ENCODE assay signal across 31 mouse cellular contexts in genomic region chr10:78063122-78063521, GRCm38 (mm10). TPM values are rescaled to one million over a fixed set of nuclear protein-coding genes. Genes with fewer than 3 reads are reported as not detected.
A peak's percentile ranks its signal among the peaks of the same experiment; 100 is the strongest.
DNase-seq lines count a peak whose midpoint lies in the region; ATAC-seq and TF ChIP-seq lines count a peak whose summit lies in the region.
"Had no signal": no experiment of that assay in that cellular context is flagged by ENCODE, and none has a peak within 500 bp of the region (broad histone marks: within the 10 kb centered on the region; RNA-seq: fewer than 3 reads in every experiment).

No protein-coding gene starts in this region.

- H3K36me3 ChIP-seq in CH12.LX (replicated peaks in 1 of 2; ENCODE audit: control insufficient read depth in 1 of 2, insufficient read depth in 1 of 2, low read length in 1 of 2) = no peaks in the 10 kb centered on the region
- H3K36me3 ChIP-seq in kidney, embryonic 16.5 days (ENCODE audit: insufficient read depth, low read length) = no peaks in the 10 kb centered on the region
- H3K36me3 ChIP-seq: embryonic facial prominence, embryonic 10.5 days; embryonic facial prominence, embryonic 13.5 days; forebrain, embryonic 12.5 days; forebrain, embryonic 15.5 days; heart, embryonic 12.5 days; heart, embryonic 15.5 days; hindbrain, embryonic 10.5 days had no signal

- H3K27ac ChIP-seq in CH12.LX (ENCODE audit: insufficient read depth, low read depth) = no peak overlapping the region
- no peak overlapping the region for H3K27ac ChIP-seq in gastrocnemius, adult 2 months
- no peak overlapping the region for H3K27ac ChIP-seq in kidney, embryonic 16.5 days (ENCODE audit: low read length)
- H3K27ac ChIP-seq: embryonic facial prominence, embryonic 10.5 days; embryonic facial prominence, embryonic 13.5 days; forebrain, embryonic 12.5 days; forebrain, embryonic 15.5 days; heart, embryonic 15.5 days; hindbrain, embryonic 10.5 days; hindbrain, embryonic 14.5 days; hindbrain, postnatal 0 days had no signal

- intact Hi-C loops in gastrocnemius, adult 2 months (cut with DNase I) = no loop called here

- TF ChIP-seq EP300 in CH12.LX (IDR thresholded peaks at IDR 0.05; ENCODE audit: low read length) = peak; percentile 98

- peak overlapping the region; percentile 77 for H3K4me2 ChIP-seq in CH12.LX (ENCODE audit: insufficient read depth, low read depth, poor library complexity, severe bottlenecking)
- H3K4me2 ChIP-seq in kidney, embryonic 16.5 days (replicated peaks; ENCODE audit: low read depth, low read length) = no peak overlapping the region
- H3K4me2 ChIP-seq: embryonic facial prominence, embryonic 13.5 days; forebrain, embryonic 12.5 days; forebrain, embryonic 15.5 days; heart, embryonic 12.5 days; heart, embryonic 15.5 days; hindbrain, embryonic 14.5 days had no signal

- no peaks in the 10 kb centered on the region for H3K79me2 ChIP-seq in CH12.LX (replicated peaks; ENCODE audit: control insufficient read depth, extremely low read depth, insufficient read depth, poor library complexity, severe bottlenecking)

- H3K4me3 ChIP-seq in CH12.LX (replicated peaks in 1 of 3; ENCODE audit: low read depth in 2 of 3, low read length in 2 of 3, poor library complexity in 1 of 3) = no peak overlapping the region
- H3K4me3 ChIP-seq in gastrocnemius, adult 2 months = no peak overlapping the region
- no peak overlapping the region for H3K4me3 ChIP-seq in kidney, embryonic 16.5 days (ENCODE audit: low read length)
- H3K4me3 ChIP-seq: embryonic facial prominence, embryonic 10.5 days; embryonic facial prominence, embryonic 13.5 days; erythroblast, embryonic 14.5 days; forebrain, embryonic 12.5 days; forebrain, embryonic 15.5 days; heart, embryonic 12.5 days; heart, embryonic 15.5 days; hindbrain, embryonic 10.5 days had no signal

- in situ Hi-C loops in CH12.LX (cut with MboI; ENCODE audit: low pct_ligation_motif_present, low pct_unique_long_range_greater_than_20kb, low sequenced_read_pairs) = no loop called here

- WGBS in kidney, embryonic 16.5 days = 81% methylated on average over 9 of the region's 9 CpGs

- no peak overlapping the region for H3K9ac ChIP-seq in CH12.LX (ENCODE audit: insufficient read depth, low read depth)
- no peak overlapping the region for H3K9ac ChIP-seq in kidney, embryonic 16.5 days (replicated peaks; ENCODE audit: low read length)
- H3K9ac ChIP-seq: embryonic facial prominence, embryonic 13.5 days; forebrain, embryonic 12.5 days; forebrain, embryonic 15.5 days; heart, embryonic 12.5 days; heart, embryonic 15.5 days; hindbrain, embryonic 14.5 days had no signal

- no peak; the same call in 1 of the 2 replicates for TF ChIP-seq RAD21 in CH12.LX (IDR thresholded peaks at IDR 0.05; ENCODE audit: low read depth, low read length)

- no peak for TF ChIP-seq POLR2A in CH12.LX (IDR thresholded peaks at IDR 0.05; ENCODE audit: low read depth, low read length)

- peak; percentile 63 for ATAC-seq in megakaryocyte, adult 5-6 weeks (ENCODE audit: poor library complexity, severe bottlenecking)
- ATAC-seq in neutrophil, adult 5-6 weeks (ENCODE audit: extremely low read depth, insufficient number of reproducible peaks, low FRiP score, poor library complexity, severe bottlenecking) = 0 out of 2 replicates have a peak, but pooled peaks have one; percentile 3
- no peak for ATAC-seq in kidney, embryonic 16.5 days (ENCODE audit: low FRiP score, low TSS enrichment)
- ATAC-seq: forebrain, embryonic 15.5 days; hindbrain, postnatal 0 days; inflammation-experienced regulatory T-cells, adult 6 months had no signal

- H3K4me1 ChIP-seq in CH12.LX (ENCODE audit: control insufficient read depth in 1 of 2, insufficient read depth in 2 of 2) = peaks cover 19 to 31% of the 10 kb centered on the region in 2 experiments
- H3K4me1 ChIP-seq in kidney, embryonic 16.5 days (ENCODE audit: insufficient read depth, low read length) = no peaks in the 10 kb centered on the region
- H3K4me1 ChIP-seq: embryonic facial prominence, embryonic 13.5 days; forebrain, embryonic 12.5 days; forebrain, embryonic 15.5 days; heart, embryonic 12.5 days; heart, embryonic 15.5 days had no signal

- DNase-seq in CH12.LX (ENCODE audit: extremely low read depth) = peak; percentile 49
- no peak for DNase-seq in gastrocnemius, adult 2 months
- no peak for DNase-seq in retina, embryonic 14.5 days (ENCODE audit: low spot score)
- DNase-seq: adrenal gland, adult 2 months; adrenal gland, postnatal 14 days; cerebellum, adult 11 months; cerebellum, adult 2 months; cerebellum, adult 9-11 months; cerebellum, postnatal 25 days; embryo, embryonic 11 days; gastrocnemius, postnatal 10 days; gastrocnemius, postnatal 36 days; heart, adult 11 months; heart, postnatal 10 days; heart, postnatal 36 days had no signal

- H3K27me3 ChIP-seq in CH12.LX (replicated peaks) = peaks cover 25% of the 10 kb centered on the region
- peaks cover 7% of the 10 kb centered on the region; the same call in 1 of the 2 replicates for H3K27me3 ChIP-seq in kidney, embryonic 16.5 days (ENCODE audit: insufficient read depth, low read length)
- H3K27me3 ChIP-seq: forebrain, embryonic 15.5 days had no signal

- H3K9me3 ChIP-seq in CH12.LX (replicated peaks; ENCODE audit: low read length) = no peaks in the 10 kb centered on the region
- H3K9me3 ChIP-seq in kidney, embryonic 16.5 days (ENCODE audit: low read length) = no peaks in the 10 kb centered on the region
- H3K9me3 ChIP-seq: embryonic facial prominence, embryonic 10.5 days; embryonic facial prominence, embryonic 13.5 days; forebrain, embryonic 12.5 days; forebrain, embryonic 15.5 days; heart, embryonic 12.5 days; heart, embryonic 15.5 days; hindbrain, embryonic 10.5 days had no signal

- dilution Hi-C loops in CH12.LX (cut with MboI; ENCODE audit: extremely low pct_ligation_motif_present, extremely low pct_unique_long_range_greater_than_20kb, low sequenced_read_pairs) = no loop called here

- no peak for TF ChIP-seq CTCF in CH12.LX (conservative IDR thresholded peaks at IDR 0.05 in 1 of 2, IDR thresholded peaks at IDR 0.05 in 1 of 2; ENCODE audit: low read depth in 2 of 2, low read length in 2 of 2)
- no peak for TF ChIP-seq CTCF in gastrocnemius, adult 2 months (IDR thresholded peaks at IDR 0.05)

TF ChIP-seq in CH12.LX, 34 proteins besides CTCF, POLR2A, EP300 and RAD21 (continues in another document):
- TF ChIP-seq USF1 (IDR thresholded peaks at IDR 0.05; ENCODE audit: low read depth, low read length) = no peak
- TF ChIP-seq MYC (IDR thresholded peaks at IDR 0.05; ENCODE audit: low read depth, low read length) = 0 out of 2 replicates have a peak, but pooled peaks have one; percentile 47
- 0 out of 2 replicates have a peak, but pooled peaks have one; percentile 46 for TF ChIP-seq MAZ (IDR thresholded peaks at IDR 0.05; ENCODE audit: low read depth, low read length)
- peak; percentile 60 for TF ChIP-seq MEF2A (IDR thresholded peaks at IDR 0.05; ENCODE audit: borderline replicate concordance, low read depth, low read length)
- TF ChIP-seq ETS1 (conservative IDR thresholded peaks at IDR 0.05; ENCODE audit: low read depth, low read length) = peak; percentile 36; the same call in 1 of the 2 replicates
- TF ChIP-seq E2F4 (IDR thresholded peaks at IDR 0.05; ENCODE audit: insufficient replicate concordance, low read depth, low read length) = no peak
- TF ChIP-seq MAFK (IDR thresholded peaks at IDR 0.05; ENCODE audit: insufficient replicate concordance, low read length) = 0 out of 2 replicates have a peak, but pooled peaks have one; percentile 28
- TF ChIP-seq GABPA (IDR thresholded peaks at IDR 0.05; ENCODE audit: insufficient replicate concordance, low read depth, low read length) = no peak
- no peak for TF ChIP-seq POLR2AphosphoS2 (IDR thresholded peaks at IDR 0.05; ENCODE audit: low read depth, low read length)
- no peak for TF ChIP-seq CHD1 (IDR thresholded peaks at IDR 0.05; ENCODE audit: low read depth, low read length)
- TF ChIP-seq BHLHE40 (IDR thresholded peaks at IDR 0.05; ENCODE audit: low read depth, low read length) = peak; percentile 54
- TF ChIP-seq NELFE (IDR thresholded peaks at IDR 0.05; ENCODE audit: low read depth, low read length) = no peak
- peak; percentile 50; the same call in 1 of the 2 replicates for TF ChIP-seq CHD2 (IDR thresholded peaks at IDR 0.05; ENCODE audit: low read length)

RNA-seq across cellular contexts. Expression of gene Icosl, which starts 6.0 kb away (rescaled TPM):
- 0.64 and 0.80 TPM in 2 replicates for total RNA-seq in CH12.LX (2012; rRNA removed)
- total RNA-seq in CH12.LX (2014; rRNA removed) = 1.2 and 1.5 TPM in 2 replicates
- polyA plus RNA-seq in CH12.LX (2012; ENCODE audit: insufficient read length, low read depth) = 1.2 and 1.3 TPM in 2 replicates
- 29.3 and 34.3 TPM in 2 replicates for total RNA-seq in megakaryocyte, adult 5-6 weeks (2015)
- 20.8 and 24.4 TPM in 2 replicates for total RNA-seq in megakaryocyte, adult 5-6 weeks (2017)
- total RNA-seq in neutrophil, adult 5-6 weeks (2017) = 128 and 134 TPM in 2 replicates
- 1 to 10 TPM; 1.3 to 1.8 TPM for total RNA-seq in gastrocnemius, adult 2 months (2021)
- polyA plus RNA-seq in kidney, embryonic 16.5 days (2015; fragmentation: Nextera tagmentation; extraction: Ambion mirVana) = 8.5 and 9.5 TPM in 2 replicates
- total RNA-seq: MEL had no signal

RNA-seq across cellular contexts. Expression of gene Aire, which starts 19.7 kb away (rescaled TPM):
- total RNA-seq in CH12.LX (2012; rRNA removed) = 0.17 TPM in 1 of 2 replicates, not detected in the other
- not detected in 2 replicates for total RNA-seq in CH12.LX (2014; rRNA removed)
- 0.16 TPM in 1 of 2 replicates, not detected in the other for polyA plus RNA-seq in CH12.LX (2012; ENCODE audit: insufficient read length, low read depth)
- not detected in 2 replicates for total RNA-seq in megakaryocyte, adult 5-6 weeks (2015)
- total RNA-seq in megakaryocyte, adult 5-6 weeks (2017) = not detected in 2 replicates
- 0.12 and 0.49 TPM in 2 replicates for total RNA-seq in neutrophil, adult 5-6 weeks (2017)
- total RNA-seq in gastrocnemius, adult 2 months (2021) = not detected
- 1.7 and 2.1 TPM in 2 replicates for polyA plus RNA-seq in kidney, embryonic 16.5 days (2015; fragmentation: Nextera tagmentation; extraction: Ambion mirVana)
- total RNA-seq: adrenal gland, adult 2 months; adrenal gland, postnatal 14 days; adrenal gland, postnatal 4 days; gastrocnemius, postnatal 10 days; gastrocnemius, postnatal 36 days; heart, postnatal 10 days; heart, postnatal 36 days; MEL had no signal
- polyA plus RNA-seq: erythroblast, embryonic 14.5 days; heart, embryonic 12.5 days; hindbrain, embryonic 10.5 days had no signal

RNA-seq across cellular contexts. Expression of gene Dnmt3l, which starts 21.4 kb away (rescaled TPM):
- 0.21 TPM in 1 of 2 replicates, not detected in the other for total RNA-seq in CH12.LX (2012; rRNA removed)
- 0.23 TPM in 1 of 2 replicates, not detected in the other for total RNA-seq in CH12.LX (2014; rRNA removed)
- polyA plus RNA-seq in CH12.LX (2012; ENCODE audit: insufficient read length, low read depth) = not detected in 2 replicates
- 2.5 TPM in 1 of 2 replicates, not detected in the other for total RNA-seq in megakaryocyte, adult 5-6 weeks (2015)
- 0.37 TPM in 1 of 2 replicates, not detected in the other for total RNA-seq in megakaryocyte, adult 5-6 weeks (2017)
- total RNA-seq in neutrophil, adult 5-6 weeks (2017) = not detected in 2 replicates
- not detected for total RNA-seq in gastrocnemius, adult 2 months (2021)
- polyA plus RNA-seq in kidney, embryonic 16.5 days (2015; fragmentation: Nextera tagmentation; extraction: Ambion mirVana) = 0.49 and 1.2 TPM in 2 replicates
- total RNA-seq: gastrocnemius, postnatal 10 days; gastrocnemius, postnatal 36 days; heart, postnatal 10 days; heart, postnatal 36 days; MEL had no signal
- polyA plus RNA-seq: embryonic facial prominence, embryonic 10.5 days; erythroblast, embryonic 14.5 days; forebrain, embryonic 12.5 days; forebrain, embryonic 15.5 days; heart, embryonic 12.5 days; heart, embryonic 15.5 days; hindbrain, embryonic 10.5 days; hindbrain, embryonic 14.5 days; inflammation-experienced regulatory T-cells, adult 6 months had no signal

RNA-seq across cellular contexts. Expression of gene Pfkl, which starts 53.2 kb away (rescaled TPM):
- 113 and 210 TPM in 2 replicates for total RNA-seq in CH12.LX (2012; rRNA removed)
- total RNA-seq in CH12.LX (2014; rRNA removed) = 125 and 159 TPM in 2 replicates
- 95.9 and 106 TPM in 2 replicates for polyA plus RNA-seq in CH12.LX (2012; ENCODE audit: insufficient read length, low read depth)
- total RNA-seq in megakaryocyte, adult 5-6 weeks (2015) = 6.9 and 7.0 TPM in 2 replicates
- total RNA-seq in megakaryocyte, adult 5-6 weeks (2017) = 13.6 and 16.9 TPM in 2 replicates
- total RNA-seq in neutrophil, adult 5-6 weeks (2017) = 37.7 and 41.0 TPM in 2 replicates
- total RNA-seq in gastrocnemius, adult 2 months (2021) = 1 to 10 TPM; 6.0 to 6.5 TPM
- 190 and 194 TPM in 2 replicates for polyA plus RNA-seq in kidney, embryonic 16.5 days (2015; fragmentation: Nextera tagmentation; extraction: Ambion mirVana)

Comparison
In these comparisons a context has a peak if more than half of its experiments do, and no peak if none do; other contexts are left out.
1. RNA of gene Icosl, which starts 6.0 kb away (total RNA-seq): 128 to 134 TPM in neutrophil, adult 5-6 weeks and 20.8 to 34.3 TPM in megakaryocyte, adult 5-6 weeks; 1.3 to 1.8 TPM in gastrocnemius, adult 2 months and 0.64 to 1.5 TPM in CH12.LX; every median in the first group is over 4 times any median in the second.